Mouse (Mus musculus): Measurements from ENCODE around the gene Apba3. TPM values are rescaled to one million over a fixed set of nuclear protein-coding genes. Genes with fewer than 3 reads are reported as not detected.

Gene Apba3
- polyA plus RNA-seq, 1 experiment from 2014 or later: 63.3 TPM

DNA sequence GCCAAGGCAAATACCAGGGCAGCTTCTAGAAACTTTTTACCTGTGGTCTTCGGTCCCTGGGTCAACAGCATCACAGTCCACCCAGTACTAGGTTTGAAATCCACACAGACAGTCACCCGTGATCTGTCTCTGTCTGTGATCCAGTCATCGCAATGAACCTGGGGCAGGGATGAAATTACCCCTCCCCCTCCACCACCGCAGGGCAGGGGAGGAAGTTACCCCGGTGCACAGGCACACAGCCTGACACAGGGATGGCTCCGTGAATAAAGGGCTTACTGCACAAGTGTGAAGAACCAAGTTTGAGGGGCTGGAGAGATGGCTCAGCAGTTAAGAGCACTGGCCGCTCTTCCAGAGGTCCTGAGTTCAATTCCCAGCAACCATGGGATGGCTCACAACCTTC, 37.0 kb downstream of the Apba3 start:
- Histone ChIP-seq H3K27me3 (no peaks in the 10 kb centered on the region), H3K36me3 (peaks cover 33% of the 10 kb centered on the region), H3K27ac (no peak overlapping the region), H3K9ac (peak overlapping the region; percentile 25; the same call in 1 of the 2 replicates), H3K4me2 (replicated peaks) (no peak overlapping the region), H3K4me3 (no peak overlapping the region), H3K9me3 (no peaks in the 10 kb centered on the region), H3K4me1 (peaks cover 9% of the 10 kb centered on the region)
- no peak for ATAC-seq (ENCODE audit: low FRiP score, low read depth)
- 76% methylated on average over 7 of the region's 7 CpGs for WGBS

DNA sequence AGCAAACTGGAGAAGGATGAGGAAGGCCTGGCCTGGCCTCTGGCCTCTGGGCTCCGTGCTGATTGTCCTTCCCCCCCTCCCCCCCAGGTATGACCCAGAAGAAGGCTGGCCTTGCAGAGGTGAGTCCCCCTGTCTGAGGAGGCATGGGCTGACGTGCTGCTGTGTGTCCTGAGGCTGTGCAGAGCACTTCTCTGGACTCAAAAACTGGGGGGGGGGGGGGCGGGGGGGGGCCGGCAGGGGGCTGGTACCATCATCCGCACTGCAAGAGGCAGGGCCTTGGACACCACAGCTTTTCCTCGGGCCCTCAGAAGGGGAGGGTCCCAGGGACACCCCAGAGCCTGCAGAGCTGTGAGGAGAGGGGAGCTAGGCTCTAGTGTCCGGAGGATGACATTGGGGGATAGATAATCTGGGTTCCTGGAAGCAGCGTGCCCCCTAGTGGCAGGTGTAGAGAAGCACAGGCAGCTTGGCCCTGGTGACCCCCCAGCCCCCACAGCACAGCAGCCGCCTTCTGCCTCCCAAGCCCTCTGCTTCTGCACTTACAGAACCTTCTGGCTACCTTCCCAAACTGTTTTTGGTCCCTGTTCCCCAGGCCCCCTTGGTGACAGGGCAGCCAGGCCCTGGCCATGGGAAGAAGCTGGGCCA, 38.0 kb downstream of the Apba3 start:
- 34% methylated on average over 7 of the region's 9 CpGs for WGBS
- H3K36me3 ChIP-seq: peaks cover 43% of the 10 kb centered on the region

DNA sequence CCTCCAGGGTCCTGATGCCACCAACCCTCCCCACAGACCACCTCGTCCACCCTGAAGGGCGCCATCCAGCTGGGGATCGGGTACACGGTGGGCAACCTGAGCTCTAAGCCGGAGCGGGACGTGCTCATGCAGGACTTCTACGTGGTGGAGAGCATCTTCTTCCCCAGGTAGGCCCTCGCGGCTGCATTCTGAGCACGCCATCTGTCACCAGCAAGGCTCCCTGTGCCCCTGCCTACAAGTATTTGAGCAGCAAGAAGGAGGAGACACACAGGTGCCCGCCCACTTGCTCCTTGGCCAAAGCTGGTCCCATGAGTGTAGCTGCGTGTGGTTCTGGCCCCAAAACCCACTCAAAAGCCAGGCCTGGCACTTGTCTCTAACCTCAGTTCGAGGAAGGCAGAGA, 38.9 kb downstream of the Apba3 start:
- WGBS: 95% methylated on average over 14 of the region's 14 CpGs
- no peak overlapping the region for H3K27ac ChIP-seq
- H3K9ac ChIP-seq: no peak overlapping the region
- peaks cover 9% of the 10 kb centered on the region for H3K4me1 ChIP-seq
- no peak overlapping the region for H3K4me3 ChIP-seq
- peaks cover 52% of the 10 kb centered on the region for H3K36me3 ChIP-seq
- no peak for ATAC-seq (ENCODE audit: low FRiP score, low read depth)
- H3K27me3 ChIP-seq: no peaks in the 10 kb centered on the region
- H3K9me3 ChIP-seq: no peaks in the 10 kb centered on the region
- H3K4me2 ChIP-seq (replicated peaks): no peak overlapping the region

More for the DNA sequence above, 38.0 kb downstream of the Apba3 start:
- Histone ChIP-seq H3K27me3 (no peaks in the 10 kb centered on the region), H3K9me3 (no peaks in the 10 kb centered on the region), H3K4me2 (replicated peaks) (no peak overlapping the region), H3K4me3 (no peak overlapping the region), H3K4me1 (peaks cover 9% of the 10 kb centered on the region), H3K27ac (no peak overlapping the region), H3K9ac (no peak overlapping the region)
- ATAC-seq (ENCODE audit: low FRiP score, low read depth): no peak

DNA sequence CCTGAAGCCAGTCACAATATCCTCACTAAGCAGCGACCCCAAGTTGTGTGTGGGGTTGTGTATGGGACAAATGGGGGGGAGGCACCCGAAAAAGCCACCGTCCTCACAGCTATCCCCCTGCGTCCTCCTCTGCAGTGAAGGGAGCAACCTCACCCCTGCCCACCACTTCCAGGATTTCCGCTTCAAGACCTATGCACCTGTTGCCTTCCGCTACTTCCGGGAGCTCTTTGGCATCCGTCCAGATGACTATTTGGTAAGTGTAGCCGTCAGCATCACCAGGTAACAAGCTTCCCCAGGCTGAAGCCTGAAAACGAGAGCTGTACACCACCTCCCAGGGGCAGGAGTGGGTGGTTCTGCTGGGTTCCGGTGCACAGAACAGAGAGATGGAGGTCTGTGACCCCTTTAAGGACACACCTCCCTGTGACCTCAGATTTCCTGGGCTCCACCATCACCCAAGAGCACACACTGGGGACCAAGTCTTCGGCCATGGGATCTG, 39.5 kb downstream of the Apba3 start:
- Histone ChIP-seq H3K4me3 (no peak overlapping the region), H3K4me2 (replicated peaks) (no peak overlapping the region), H3K27me3 (no peaks in the 10 kb centered on the region), H3K9ac (no peak overlapping the region), H3K36me3 (peaks cover 58% of the 10 kb centered on the region), H3K27ac (no peak overlapping the region), H3K9me3 (no peaks in the 10 kb centered on the region), H3K4me1 (peaks cover 9% of the 10 kb centered on the region)
- 95% methylated on average over 12 of the region's 12 CpGs for WGBS
- no peak for ATAC-seq (ENCODE audit: low FRiP score, low read depth)

DNA sequence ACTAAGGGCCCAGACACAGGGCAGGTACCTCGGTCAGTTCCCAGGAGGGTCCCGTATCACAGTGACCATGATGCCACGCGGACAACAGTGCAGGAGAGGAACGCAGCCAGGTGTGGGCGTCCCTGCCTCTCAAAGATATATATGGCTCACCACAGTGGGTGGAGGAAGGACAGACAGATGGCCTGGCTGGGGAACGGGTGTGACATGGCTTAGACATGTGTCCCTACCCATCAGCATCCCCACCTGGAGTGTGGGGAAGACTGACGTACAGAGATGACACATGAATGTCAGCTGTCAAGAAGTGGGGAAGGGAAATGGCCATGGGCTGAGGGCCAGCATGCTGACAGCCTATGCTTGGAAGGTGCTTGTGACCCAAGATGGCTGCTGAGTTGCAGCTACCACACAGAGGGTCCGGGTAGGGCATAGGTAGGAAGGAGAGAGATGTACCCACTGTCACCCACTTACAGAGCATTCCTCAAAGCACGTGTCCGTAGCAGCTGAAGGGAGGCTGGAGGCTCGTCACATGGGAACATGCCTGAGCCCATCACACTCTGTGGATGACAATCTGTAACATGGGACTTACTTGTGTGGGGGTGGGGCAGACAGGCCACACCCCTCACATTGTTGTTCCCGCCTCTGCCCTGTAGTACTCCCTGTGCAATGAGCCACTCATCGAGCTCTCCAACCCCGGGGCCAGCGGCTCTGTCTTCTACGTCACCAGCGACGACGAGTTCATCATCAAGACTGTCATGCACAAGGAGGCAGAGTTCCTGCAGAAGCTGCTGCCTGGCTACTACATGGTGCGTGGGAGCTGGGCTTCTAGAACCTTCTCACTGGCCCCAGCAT, 40.3 kb downstream of the Apba3 start:
- Histone ChIP-seq H3K9me3 (no peaks in the 10 kb centered on the region), H3K4me3 (no peak overlapping the region), H3K9ac (no peak overlapping the region), H3K27ac (no peak overlapping the region), H3K27me3 (no peaks in the 10 kb centered on the region), H3K4me2 (replicated peaks) (no peak overlapping the region), H3K4me1 (peaks cover 9% of the 10 kb centered on the region), H3K36me3 (peaks cover 66% of the 10 kb centered on the region)
- 92% methylated on average over 21 of the region's 21 CpGs for WGBS
- no peak for ATAC-seq (ENCODE audit: low FRiP score, low read depth)

DNA sequence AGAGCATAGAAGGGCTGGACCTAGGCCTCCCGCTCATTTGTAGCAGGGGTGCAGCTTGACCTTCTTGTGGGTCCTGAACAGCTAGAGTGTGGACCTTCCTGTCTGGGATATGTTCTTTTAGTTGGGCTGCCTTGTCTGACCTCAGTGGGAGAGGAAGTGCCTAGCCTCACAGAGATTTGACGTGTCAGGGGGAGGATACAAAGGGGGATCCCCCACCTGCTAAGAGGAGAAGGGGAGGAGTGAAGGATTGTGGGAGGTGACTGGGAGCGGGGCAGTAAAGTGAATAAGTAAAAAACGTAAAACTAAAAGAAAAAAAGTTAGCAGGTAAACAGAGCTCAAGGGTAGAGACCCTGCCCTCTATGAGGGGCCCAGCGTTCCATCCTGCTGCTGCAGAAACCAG, 42.8 kb downstream of the Apba3 start:
- Histone ChIP-seq H3K27me3 (no peaks in the 10 kb centered on the region), H3K9ac (no peak overlapping the region), H3K9me3 (no peaks in the 10 kb centered on the region), H3K4me2 (replicated peaks) (no peak overlapping the region), H3K4me3 (no peak overlapping the region), H3K4me1 (no peaks in the 10 kb centered on the region), H3K36me3 (peaks cover 91% of the 10 kb centered on the region), H3K27ac (no peak overlapping the region)
- 91% methylated on average over 5 of the region's 5 CpGs for WGBS
- no peak for ATAC-seq (ENCODE audit: low FRiP score, low read depth)

DNA sequence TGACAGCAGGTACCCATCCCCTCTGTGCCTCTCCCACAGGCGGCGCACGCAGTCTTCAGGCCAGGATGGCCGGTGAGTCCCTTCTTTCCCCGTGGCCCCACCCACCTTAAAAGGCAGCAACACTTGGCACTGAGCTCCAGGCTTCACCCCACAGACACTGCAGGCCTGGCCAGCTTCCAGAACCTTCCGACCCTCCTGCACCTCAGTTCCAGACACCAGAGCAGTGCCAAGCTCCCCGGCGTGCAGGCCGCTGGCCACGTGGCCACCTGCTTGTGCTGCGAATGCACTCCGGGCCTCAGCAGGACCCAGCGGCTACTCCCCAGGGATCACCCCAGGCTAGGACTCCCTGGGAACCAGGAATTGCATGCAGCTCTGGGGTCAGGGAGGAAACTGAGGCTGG, 46.8 kb downstream of the Apba3 start:
- 94% methylated on average over 13 of the region's 13 CpGs for WGBS
- Histone ChIP-seq H3K4me1 (peaks cover 22% of the 10 kb centered on the region), H3K9ac (no peak overlapping the region), H3K4me3 (no peak overlapping the region), H3K9me3 (no peaks in the 10 kb centered on the region), H3K4me2 (replicated peaks) (no peak overlapping the region), H3K27ac (no peak overlapping the region), H3K27me3 (no peaks in the 10 kb centered on the region), H3K36me3 (peaks cover 99% of the 10 kb centered on the region)
- ATAC-seq (ENCODE audit: low FRiP score, low read depth): no peak

DNA sequence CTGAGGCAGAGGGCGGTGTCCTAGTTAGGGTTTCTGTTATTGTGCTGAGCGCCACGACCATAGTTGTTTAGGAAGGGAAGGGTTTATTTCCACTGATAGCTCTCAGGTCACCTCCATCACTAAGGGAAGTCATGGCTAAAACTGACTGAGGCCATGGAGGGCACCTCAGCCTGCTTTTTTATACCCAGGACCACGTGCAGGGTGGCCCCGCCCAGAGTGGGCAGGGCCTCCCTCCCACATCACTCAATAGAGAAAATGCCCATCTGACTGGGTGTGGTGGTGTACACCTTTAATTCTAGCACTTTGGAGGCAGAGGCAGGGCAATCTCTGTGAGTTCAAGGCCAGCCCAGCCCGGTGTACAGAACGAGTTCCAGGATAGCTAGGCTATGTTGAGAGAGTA, 47.4 kb downstream of the Apba3 start:
- WGBS: 79% methylated on average over 7 of the region's 7 CpGs

DNA sequence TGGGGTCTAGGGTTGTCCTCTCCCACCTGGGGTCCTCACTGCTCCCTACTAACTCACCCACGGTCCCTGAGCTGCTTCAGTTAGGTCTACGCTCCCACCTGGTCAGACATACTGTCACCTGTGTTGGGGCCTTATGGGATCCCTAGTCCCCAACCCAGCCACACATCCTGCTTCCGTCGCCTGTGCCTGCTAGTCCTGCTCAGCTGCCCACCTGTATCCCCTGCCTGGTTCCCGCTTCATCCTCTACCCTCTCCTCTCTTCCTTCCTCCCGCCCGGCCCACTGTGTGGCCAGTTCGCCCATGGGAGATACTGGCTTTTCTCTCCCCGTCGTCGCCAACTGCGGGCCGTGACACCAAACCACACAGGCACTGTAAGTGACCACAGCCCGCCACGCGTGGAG, 48.8 kb downstream of the Apba3 start:
- Histone ChIP-seq H3K4me3 (no peak overlapping the region), H3K4me1 (peaks cover 35% of the 10 kb centered on the region), H3K9ac (no peak overlapping the region), H3K4me2 (replicated peaks) (no peak overlapping the region), H3K27me3 (no peaks in the 10 kb centered on the region), H3K36me3 (peaks cover 83% of the 10 kb centered on the region), H3K9me3 (no peaks in the 10 kb centered on the region), H3K27ac (no peak overlapping the region)
- ATAC-seq (ENCODE audit: low FRiP score, low read depth): no peak
- WGBS: 92% methylated on average over 16 of the region's 16 CpGs

More for the DNA sequence above, 47.4 kb downstream of the Apba3 start:
- no peak overlapping the region for H3K4me3 ChIP-seq
- peaks cover 28% of the 10 kb centered on the region for H3K4me1 ChIP-seq
- no peak for ATAC-seq (ENCODE audit: low FRiP score, low read depth)
- peaks cover 97% of the 10 kb centered on the region for H3K36me3 ChIP-seq
- H3K9ac ChIP-seq: no peak overlapping the region
- H3K4me2 ChIP-seq (replicated peaks): no peak overlapping the region
- no peaks in the 10 kb centered on the region for H3K27me3 ChIP-seq
- H3K27ac ChIP-seq: no peak overlapping the region
- H3K9me3 ChIP-seq: no peaks in the 10 kb centered on the region

DNA sequence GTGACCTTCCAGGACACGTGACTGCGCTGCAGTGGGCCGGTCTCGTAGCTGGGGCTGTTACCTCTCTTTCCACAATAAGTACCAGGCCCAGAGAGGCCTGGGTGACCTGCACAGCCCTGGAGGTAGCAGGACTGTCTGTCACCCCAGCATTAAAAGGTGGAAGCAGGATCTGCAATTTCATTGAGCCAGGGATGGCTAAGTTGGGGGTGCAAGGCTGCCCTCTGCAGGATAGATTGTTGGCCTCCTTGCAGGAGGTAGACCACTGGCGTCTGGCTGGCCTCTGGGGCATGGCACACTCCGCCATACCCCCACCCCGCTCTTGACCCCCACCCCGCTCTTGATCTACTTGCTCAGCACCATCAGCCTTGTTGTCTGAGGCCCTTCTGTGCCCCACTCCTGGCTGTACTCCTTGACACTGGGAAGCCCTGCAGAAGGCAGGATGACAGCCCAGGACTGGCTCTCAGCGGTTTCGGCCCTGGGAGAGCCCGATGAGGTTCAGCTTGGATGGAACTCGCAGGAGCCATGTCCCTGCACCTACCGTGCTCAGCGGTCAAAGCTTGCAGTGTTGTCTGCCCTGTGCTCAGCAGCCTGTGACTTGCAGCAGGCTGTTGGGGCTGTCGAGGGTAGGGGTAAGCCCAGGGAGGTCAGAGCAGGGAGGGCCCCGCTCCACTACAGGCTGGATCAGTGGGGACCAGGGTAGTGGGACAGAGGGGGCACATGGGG, 49.7 kb downstream of the Apba3 start:
- Histone ChIP-seq H3K4me3 (peak overlapping the region; percentile 23), H3K9ac (peak overlapping the region; percentile 56), H3K27me3 (no peaks in the 10 kb centered on the region), H3K9me3 (no peaks in the 10 kb centered on the region), H3K4me2 (replicated peaks) (peak overlapping the region; percentile 54), H3K27ac (0 out of 2 replicates have a peak overlapping the region, but pooled peaks have one; percentile 39), H3K36me3 (peaks cover 74% of the 10 kb centered on the region), H3K4me1 (peaks cover 36% of the 10 kb centered on the region)
- ATAC-seq (ENCODE audit: low FRiP score, low read depth): no peak
- WGBS: 43% methylated on average over 16 of the region's 16 CpGs

DNA sequence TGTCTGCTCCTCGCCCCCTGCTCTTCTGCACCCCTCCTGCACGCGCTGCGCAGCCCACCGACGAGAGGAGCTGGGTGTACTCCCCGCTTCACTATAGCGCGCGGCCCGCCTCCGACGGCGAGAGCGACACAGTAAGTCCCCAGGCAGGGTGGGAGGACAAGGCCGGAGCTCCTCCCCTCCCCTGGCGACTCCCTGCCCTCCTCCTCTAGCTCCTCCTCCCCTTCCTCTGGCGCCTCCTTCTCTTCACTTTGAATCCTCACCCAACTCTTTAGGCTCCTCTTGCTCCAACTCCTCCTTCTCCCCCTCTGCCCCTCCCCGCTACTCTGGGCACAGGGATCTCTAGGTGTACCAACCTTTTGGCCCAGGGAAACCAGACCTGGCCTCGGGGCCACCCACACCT, 50.5 kb downstream of the Apba3 start:
- ATAC-seq (ENCODE audit: low FRiP score, low read depth): no peak
- peak overlapping the region; percentile 39; the same call in 1 of the 2 replicates for H3K27ac ChIP-seq

More for the DNA sequence above, 50.5 kb downstream of the Apba3 start:
- Histone ChIP-seq H3K4me1 (peaks cover 44% of the 10 kb centered on the region), H3K9me3 (no peaks in the 10 kb centered on the region), H3K4me2 (replicated peaks) (peak overlapping the region; percentile 54), H3K27me3 (no peaks in the 10 kb centered on the region), H3K4me3 (peak overlapping the region; percentile 23), H3K36me3 (peaks cover 68% of the 10 kb centered on the region), H3K9ac (peak overlapping the region; percentile 56)
- WGBS: 23% methylated on average over 20 of the region's 20 CpGs

Measured in limb, embryonic 13.5 days (tissue).